Mouse (Mus musculus) heart, embryonic 11.5 days (tissue): ENCODE data around the gene Nebl. TPM values are rescaled to one million over a fixed set of nuclear protein-coding genes. Genes with fewer than 3 reads are reported as not detected.

Experiments
- ATAC-seq: fragments of 200-750 bp; cut with Nextera tagmentation; replicated peaks from 2 replicates; pipeline ENCODE4 v1.8.0; 2017; ENCODE audit warnings: moderate library complexity; ENCODE audit not compliant: insufficient number of reproducible peaks, low FRiP score, low TSS enrichment
- H3K27ac ChIP-seq: fragments of 300-500 bp; sonication (generic); 2 replicates; pipeline ENCODE4 v1.5.1; 2014; ENCODE audit warnings: mild to moderate bottlenecking, low read depth, low read length
- H3K27me3 ChIP-seq: fragments of 300-500 bp; sonication (generic); 2 replicates; pipeline ENCODE4 v1.6.1; 2014; ENCODE audit warnings: mild to moderate bottlenecking, low read length, mixed read lengths; ENCODE audit not compliant: control insufficient read depth, insufficient read depth
- H3K36me3 ChIP-seq: fragments of 300-500 bp; sonication (generic); 2 replicates; pipeline ENCODE4 v1.6.1; 2014; ENCODE audit warnings: mild to moderate bottlenecking, low read length, moderate library complexity, mixed read lengths; ENCODE audit not compliant: control insufficient read depth, insufficient read depth
- H3K4me1 ChIP-seq: fragments of 300-500 bp; sonication (generic); 2 replicates; pipeline ENCODE4 v1.6.1; 2014; ENCODE audit warnings: low read length; ENCODE audit not compliant: control insufficient read depth, insufficient read depth
- H3K4me2 ChIP-seq: fragments of 300-500 bp; sonication (generic); 2 replicates; pipeline ENCODE4 v1.6.1; 2014; ENCODE audit warnings: mild to moderate bottlenecking, moderate library complexity
- H3K4me3 ChIP-seq: fragments of 300-500 bp; sonication (generic); 2 replicates; pipeline ENCODE4 v1.5.1; 2014; ENCODE audit warnings: low read depth, low read length
- H3K9ac ChIP-seq: fragments of 300-500 bp; sonication (generic); 2 replicates; pipeline ENCODE4 v1.6.1; 2014; ENCODE audit warnings: mild to moderate bottlenecking, low read depth, low read length, moderate library complexity
- H3K9me3 ChIP-seq: fragments of 300-500 bp; sonication (generic); replicated peaks from 2 replicates; pipeline ENCODE4 v1.6.1; 2016; ENCODE audit warnings: low read length; ENCODE audit not compliant: control insufficient read depth
- WGBS: fragments of 180-500 bp; shearing (Covaris S2); extraction: QIAGEN DNeasy Blood & Tissue Kit; methylation state at CpG from one replicate; pipeline ENCODE4 v1.1.7; 2014; ENCODE audit not compliant: insufficient replicate concordance; 5-methylcytosine and 5-hydroxymethylcytosine counted together
- polyA plus RNA-seq: library from polyadenylated mRNA; unstranded; fragments of >200 nt; fragmentation: Nextera tagmentation; extraction: Ambion mirVana; gene quantifications from 2 replicates; pipeline ENCODE4 v1.2.1, GENCODE M21; 2014

Nebl gene
- polyA plus RNA-seq, 1 experiment from 2014 or later = 457 TPM

DNA sequence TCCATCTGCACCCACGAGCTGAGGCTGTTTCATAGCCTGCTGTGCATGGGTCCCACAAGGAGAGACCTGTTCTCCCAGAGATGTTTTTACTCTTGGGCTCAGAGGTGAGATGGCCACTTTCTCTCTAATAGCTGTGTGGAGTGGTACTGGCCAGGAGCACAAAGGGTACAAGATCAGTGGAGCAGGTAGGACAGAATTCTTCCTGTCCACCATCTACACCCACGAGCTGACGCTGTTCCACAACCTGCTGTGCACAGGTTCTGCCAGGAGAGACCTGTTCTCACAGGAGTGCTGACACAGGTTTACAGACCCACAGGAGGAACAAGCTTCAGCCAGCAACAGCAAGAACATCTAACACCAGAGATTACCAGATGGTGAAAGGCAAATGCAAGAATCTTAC, 155.6 kb downstream of the Nebl start:
- Histone ChIP-seq H3K4me1 (no peaks in the 10 kb centered on the region), H3K9me3 (no peaks in the 10 kb centered on the region), H3K4me3 (no peak overlapping the region), H3K9ac (no peak overlapping the region), H3K36me3 (no peaks in the 10 kb centered on the region), H3K4me2 (no peak overlapping the region), H3K27me3 (no peaks in the 10 kb centered on the region), H3K27ac (no peak overlapping the region)
- 68% methylated on average over 3 of the region's 3 CpGs for WGBS
- no peak for ATAC-seq

DNA sequence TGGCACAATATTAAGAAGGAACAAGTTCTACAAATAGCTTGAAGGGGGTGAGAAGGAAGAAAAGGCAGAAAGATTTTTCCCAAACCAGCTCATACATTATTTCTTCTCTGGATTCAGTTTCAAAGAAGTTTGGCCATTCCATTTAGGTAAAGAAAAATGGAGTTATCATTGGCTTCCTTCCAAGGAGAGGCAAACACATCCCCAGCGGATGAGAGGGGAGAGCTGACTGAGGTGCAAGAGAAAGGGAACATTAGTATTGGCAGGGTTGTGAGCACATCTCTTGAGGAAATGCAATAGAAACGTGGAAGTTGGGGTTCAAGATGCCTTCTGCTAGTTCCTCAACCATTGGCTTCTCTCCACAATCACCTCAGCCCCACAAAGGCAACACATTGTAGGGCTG, 159.5 kb downstream of the Nebl start:
- Histone ChIP-seq H3K27ac (no peak overlapping the region), H3K4me2 (no peak overlapping the region), H3K27me3 (no peaks in the 10 kb centered on the region), H3K36me3 (no peaks in the 10 kb centered on the region), H3K9me3 (no peaks in the 10 kb centered on the region), H3K9ac (no peak overlapping the region), H3K4me3 (no peak overlapping the region), H3K4me1 (no peaks in the 10 kb centered on the region)
- ATAC-seq = no peak
- 64% methylated on average over 2 of the region's 2 CpGs for WGBS

DNA sequence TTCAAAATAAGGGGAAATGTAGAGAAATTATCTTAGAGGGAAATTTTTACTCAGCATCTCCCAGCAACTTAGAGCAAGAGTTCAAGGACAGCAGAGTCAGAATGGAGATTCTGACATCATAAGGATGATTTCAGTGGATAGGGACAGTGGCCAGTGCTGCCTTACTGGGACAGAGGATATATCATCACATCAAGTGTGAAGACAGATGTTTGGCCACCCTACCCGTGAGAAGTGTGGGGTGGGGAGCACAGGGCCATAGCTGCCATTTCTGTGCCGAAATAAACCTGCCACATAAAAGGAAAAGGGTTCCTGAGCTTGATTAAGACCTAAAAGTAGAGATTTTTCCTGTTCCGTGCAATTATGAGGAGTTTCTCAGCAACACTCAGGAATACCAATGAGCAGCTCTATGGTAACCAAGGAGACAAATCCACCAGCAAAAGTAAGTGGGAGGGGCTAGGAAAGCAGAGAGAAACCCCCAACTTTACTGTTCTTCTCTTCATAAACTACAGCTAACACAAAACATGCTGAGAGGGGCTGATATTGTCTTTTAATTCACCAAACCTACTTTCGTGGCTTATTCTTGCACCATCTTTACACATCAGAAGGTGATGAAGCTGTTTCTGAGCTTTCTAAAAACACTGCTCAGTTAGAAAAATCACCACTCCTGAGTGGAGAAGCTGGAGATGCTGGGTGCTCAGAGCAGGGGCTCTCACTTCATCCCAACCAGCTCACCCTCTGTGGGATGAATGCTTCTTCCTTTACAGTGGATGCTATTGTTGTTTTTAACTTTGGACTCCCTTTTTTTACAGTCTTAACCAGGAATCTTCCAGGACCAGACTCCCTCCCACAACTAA, 172.1 kb downstream of the Nebl start:
- 57% methylated on average over 4 of the region's 4 CpGs for WGBS

DNA sequence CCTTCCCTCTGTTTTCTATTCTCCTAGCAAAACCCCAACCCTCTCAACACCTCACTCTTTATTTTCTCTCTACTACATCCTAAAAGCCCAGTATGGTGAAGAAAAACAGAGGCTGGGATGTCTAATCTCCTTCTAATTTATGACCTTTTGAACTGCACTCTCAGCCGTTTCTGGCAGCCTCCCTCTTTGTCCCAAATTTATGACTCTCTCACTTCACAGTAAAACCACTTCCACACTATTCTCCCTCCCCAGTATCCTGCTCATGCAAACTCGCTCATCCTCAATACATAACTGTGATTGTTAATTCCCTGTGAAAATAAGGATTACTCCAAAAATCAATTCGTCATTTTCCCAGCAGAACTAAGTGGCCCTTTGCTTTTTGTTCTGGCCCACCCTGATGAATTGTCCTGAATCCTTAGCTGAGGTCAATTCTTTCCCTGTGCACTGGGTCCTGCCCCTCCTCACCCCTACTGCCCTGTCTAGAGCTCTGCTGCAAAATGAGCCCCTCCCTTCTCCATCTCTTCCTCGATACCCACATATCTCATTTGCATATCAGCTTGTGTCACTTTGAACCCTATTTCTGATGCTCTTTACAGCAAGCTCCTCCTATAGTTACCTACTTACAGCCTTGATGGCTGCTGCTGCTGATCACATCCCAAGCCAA, 181.2 kb downstream of the Nebl start:
- no peak overlapping the region for H3K9ac ChIP-seq
- no peak overlapping the region for H3K4me2 ChIP-seq
- H3K27ac ChIP-seq = no peak overlapping the region
- no peaks in the 10 kb centered on the region for H3K9me3 ChIP-seq
- H3K36me3 ChIP-seq = no peaks in the 10 kb centered on the region
- ATAC-seq = no peak
- WGBS = 39% methylated on average over 4 of the region's 4 CpGs
- no peak overlapping the region for H3K4me3 ChIP-seq
- H3K27me3 ChIP-seq = no peaks in the 10 kb centered on the region
- no peaks in the 10 kb centered on the region for H3K4me1 ChIP-seq

More for the DNA sequence above, 172.1 kb downstream of the Nebl start:
- no peaks in the 10 kb centered on the region for H3K36me3 ChIP-seq
- no peak overlapping the region for H3K4me2 ChIP-seq
- H3K9ac ChIP-seq = no peak overlapping the region
- no peaks in the 10 kb centered on the region for H3K4me1 ChIP-seq
- no peaks in the 10 kb centered on the region for H3K9me3 ChIP-seq
- H3K27ac ChIP-seq = no peak overlapping the region
- ATAC-seq = no peak
- H3K27me3 ChIP-seq = no peaks in the 10 kb centered on the region
- no peak overlapping the region for H3K4me3 ChIP-seq

DNA sequence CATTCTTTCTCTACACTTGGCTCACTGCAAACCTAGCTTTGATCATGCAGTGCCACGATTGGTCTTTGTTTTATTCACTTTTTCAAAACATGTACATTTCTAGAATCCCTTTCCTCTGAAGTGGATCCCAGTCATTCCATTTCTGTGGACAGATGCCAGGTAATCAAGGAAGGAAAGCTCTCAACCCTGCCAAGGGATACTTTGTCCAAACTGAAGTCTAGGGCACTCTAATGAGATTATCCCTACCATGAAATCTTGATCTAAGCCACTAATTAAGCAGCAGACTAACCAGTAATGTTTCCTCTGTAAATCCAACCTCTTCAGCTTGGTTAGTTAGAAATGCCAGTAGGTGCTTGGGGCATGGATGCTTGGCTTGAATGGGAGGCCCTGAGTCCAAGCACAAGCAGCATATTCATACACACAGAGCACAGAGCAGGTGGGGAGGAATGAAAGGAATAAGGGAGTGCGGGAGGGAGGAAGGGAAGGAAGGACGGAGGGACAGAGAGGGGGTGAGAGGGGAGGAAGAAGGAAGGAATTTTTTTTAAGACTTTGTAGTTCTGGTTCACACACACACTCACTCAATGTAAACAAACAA, 184.8 kb downstream of the Nebl start:
- 84% methylated on average over 3 of the region's 3 CpGs for WGBS
- Histone ChIP-seq H3K27me3 (no peaks in the 10 kb centered on the region), H3K9me3 (no peaks in the 10 kb centered on the region), H3K9ac (no peak overlapping the region), H3K36me3 (no peaks in the 10 kb centered on the region), H3K4me2 (no peak overlapping the region), H3K4me1 (no peaks in the 10 kb centered on the region), H3K27ac (no peak overlapping the region), H3K4me3 (no peak overlapping the region)
- no peak for ATAC-seq

DNA sequence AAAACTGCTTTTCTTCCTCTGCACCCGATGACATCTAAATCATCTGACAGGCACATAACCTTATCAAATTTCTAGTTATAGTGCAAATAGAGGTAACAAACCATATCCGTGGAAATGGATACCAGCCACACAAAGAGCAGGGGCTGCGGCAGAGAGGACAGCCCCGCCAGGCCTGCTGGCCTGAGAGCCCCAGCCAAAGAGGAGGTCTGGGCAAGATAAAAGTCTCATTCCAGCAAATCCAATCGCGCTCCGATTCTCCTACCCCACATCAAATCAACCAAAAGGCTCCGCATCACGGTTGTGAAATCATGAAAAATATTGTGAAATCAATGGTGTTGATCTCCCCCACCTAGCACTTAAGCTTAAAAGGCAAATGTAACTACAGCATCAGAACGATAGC, 191.5 kb downstream of the Nebl start:
- H3K4me3 ChIP-seq = no peak overlapping the region
- H3K4me1 ChIP-seq = peaks cover 4% of the 10 kb centered on the region
- no peak overlapping the region for H3K27ac ChIP-seq
- H3K9me3 ChIP-seq = no peaks in the 10 kb centered on the region
- peak overlapping the region; percentile 34 for H3K4me2 ChIP-seq
- H3K27me3 ChIP-seq = no peaks in the 10 kb centered on the region
- H3K9ac ChIP-seq = no peak overlapping the region
- no peaks in the 10 kb centered on the region for H3K36me3 ChIP-seq
- WGBS = 46% methylated on average over 10 of the region's 10 CpGs
- ATAC-seq = no peak

DNA sequence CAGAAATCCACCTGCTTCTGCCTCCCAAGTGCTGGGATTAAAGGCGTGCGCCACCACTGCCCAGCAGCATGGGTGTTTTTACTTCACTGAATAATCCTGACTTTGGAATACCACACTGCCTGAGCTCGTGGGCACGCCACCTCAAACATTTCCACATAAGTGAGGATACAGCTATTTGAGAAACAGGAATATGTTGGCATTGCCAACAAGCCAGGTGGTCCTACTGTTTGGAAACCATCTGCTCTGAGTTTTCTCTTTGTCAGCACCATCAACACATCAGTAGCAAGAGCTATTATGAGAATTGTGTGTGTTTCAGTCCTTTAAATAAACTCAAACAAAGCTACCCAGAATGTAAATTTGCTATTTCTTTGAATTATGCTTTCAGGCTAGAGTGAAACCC, 192.8 kb downstream of the Nebl start:
- peaks cover 4% of the 10 kb centered on the region for H3K4me1 ChIP-seq
- no peaks in the 10 kb centered on the region for H3K27me3 ChIP-seq
- H3K4me3 ChIP-seq = no peak overlapping the region
- H3K4me2 ChIP-seq = no peak overlapping the region
- no peak overlapping the region for H3K9ac ChIP-seq
- no peak overlapping the region for H3K27ac ChIP-seq
- WGBS = 89% methylated on average over 4 of the region's 4 CpGs
- no peak for ATAC-seq
- no peaks in the 10 kb centered on the region for H3K9me3 ChIP-seq
- H3K36me3 ChIP-seq = no peaks in the 10 kb centered on the region

DNA sequence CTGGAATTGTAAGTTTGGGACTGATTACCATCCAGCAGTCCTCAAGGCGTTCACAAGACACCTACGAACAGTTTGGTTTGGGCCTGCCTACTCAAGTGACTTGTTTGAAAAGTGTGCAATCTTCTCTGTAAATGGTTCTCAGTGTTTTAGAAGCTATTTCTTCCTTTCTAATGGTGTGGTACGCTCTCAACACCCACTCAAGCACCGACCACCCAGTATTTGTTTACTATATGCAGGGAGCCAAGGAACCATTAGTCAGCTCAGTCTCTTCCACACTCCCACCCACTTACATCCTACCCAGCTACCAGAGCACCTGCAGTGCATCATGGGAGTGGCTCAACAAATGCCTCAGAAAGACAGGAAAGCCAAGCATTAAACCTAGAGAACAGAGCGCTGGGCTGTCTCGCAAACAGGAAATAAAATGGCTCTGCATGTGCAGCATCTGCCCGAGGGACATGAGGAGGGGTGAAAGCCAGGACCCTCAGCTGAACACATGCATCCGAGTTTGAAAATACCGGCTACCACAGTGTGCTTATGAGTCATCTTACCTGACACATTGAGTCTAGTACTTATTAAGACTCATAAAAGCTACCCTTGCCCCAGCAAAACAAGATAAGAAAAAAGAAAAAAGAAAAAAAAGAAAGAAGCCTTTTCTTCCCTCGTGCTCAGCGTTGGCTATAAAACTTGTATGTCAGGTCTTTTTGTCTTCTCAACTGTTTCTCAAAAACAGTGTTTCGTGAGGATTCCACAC, 199.7 kb downstream of the Nebl start:
- ATAC-seq = no peak
- Histone ChIP-seq H3K4me2 (no peak overlapping the region), H3K4me1 (no peaks in the 10 kb centered on the region; the same call in 1 of the 2 replicates), H3K4me3 (no peak overlapping the region), H3K9me3 (no peaks in the 10 kb centered on the region), H3K27me3 (no peaks in the 10 kb centered on the region), H3K9ac (no peak overlapping the region), H3K36me3 (no peaks in the 10 kb centered on the region), H3K27ac (no peak overlapping the region)
- 79% methylated on average over 12 of the region's 12 CpGs for WGBS
